In genomic region chr8:123783525-123784249, GRCm38 (mm10) we compare ENCODE assay signal across 8 mouse cellular contexts. TPM values are rescaled to one million over a fixed set of nuclear protein-coding genes. Genes with fewer than 3 reads are reported as not detected.
DNase-seq lines count a peak whose midpoint lies in the region; ATAC-seq lines count a peak whose summit lies in the region.

No protein-coding gene starts in this region.

- H3K36me3 ChIP-seq in forebrain, embryonic 13.5 days (ENCODE audit: poor library complexity, severe bottlenecking): no peaks in the 10 kb centered on the region
- H3K36me3 ChIP-seq in heart, embryonic 16.5 days (ENCODE audit: control insufficient read depth, insufficient read depth): no peaks in the 10 kb centered on the region
- H3K36me3 ChIP-seq in liver, embryonic 15.5 days (replicated peaks): no peaks in the 10 kb centered on the region
- H3K36me3 ChIP-seq in neural tube, embryonic 14.5 days (ENCODE audit: control insufficient read depth, insufficient read depth, low read length): no peaks in the 10 kb centered on the region

- H3K4me3 ChIP-seq in forebrain, embryonic 13.5 days: no peak overlapping the region
- H3K4me3 ChIP-seq in heart, embryonic 16.5 days (ENCODE audit: low read length): no peak overlapping the region
- H3K4me3 ChIP-seq in liver, embryonic 15.5 days (replicated peaks): no peak overlapping the region
- no peak overlapping the region for H3K4me3 ChIP-seq in neural tube, embryonic 14.5 days (ENCODE audit: low read depth, low read length)

- peak; percentile 78; the same call in 1 of the 2 replicates for ATAC-seq in cerebellum, adult (ENCODE audit: insufficient number of reproducible peaks, low FRiP score, low TSS enrichment)
- ATAC-seq in forebrain, embryonic 13.5 days: peak; percentile 88
- ATAC-seq in heart, embryonic 16.5 days (replicated peaks; ENCODE audit: extremely low read depth, insufficient read depth, low FRiP score): peak; percentile 81; the same call in 1 of the 2 replicates
- peak; percentile 60 for ATAC-seq in liver, embryonic 15.5 days (ENCODE audit: insufficient read depth)
- peak; percentile 91 for ATAC-seq in neural tube, embryonic 14.5 days (ENCODE audit: low read depth)

- no peaks in the 10 kb centered on the region for H3K9me3 ChIP-seq in forebrain, embryonic 13.5 days (replicated peaks)
- no peaks in the 10 kb centered on the region for H3K9me3 ChIP-seq in heart, embryonic 16.5 days (replicated peaks; ENCODE audit: control insufficient read depth, low read length)
- no peaks in the 10 kb centered on the region for H3K9me3 ChIP-seq in liver, embryonic 15.5 days (replicated peaks)
- no peaks in the 10 kb centered on the region for H3K9me3 ChIP-seq in neural tube, embryonic 14.5 days (ENCODE audit: control insufficient read depth, low read length)

- H3K27me3 ChIP-seq in forebrain, embryonic 13.5 days: no peaks in the 10 kb centered on the region
- H3K27me3 ChIP-seq in heart, embryonic 16.5 days (ENCODE audit: control insufficient read depth, insufficient read depth, low read length): no peaks in the 10 kb centered on the region; the same call in 1 of the 2 replicates
- peaks cover 5% of the 10 kb centered on the region for H3K27me3 ChIP-seq in liver, embryonic 15.5 days
- H3K27me3 ChIP-seq in neural tube, embryonic 14.5 days (ENCODE audit: control insufficient read depth, insufficient read depth, low read length): no peaks in the 10 kb centered on the region

- no peak overlapping the region for H3K9ac ChIP-seq in forebrain, embryonic 13.5 days
- no peak overlapping the region for H3K9ac ChIP-seq in heart, embryonic 16.5 days (ENCODE audit: low read length)
- no peak overlapping the region for H3K9ac ChIP-seq in liver, embryonic 15.5 days
- no peak overlapping the region for H3K9ac ChIP-seq in neural tube, embryonic 14.5 days (replicated peaks; ENCODE audit: low read depth, low read length)

- H3K27ac ChIP-seq in forebrain, embryonic 13.5 days: no peak overlapping the region
- no peak overlapping the region for H3K27ac ChIP-seq in heart, embryonic 16.5 days (ENCODE audit: low read length)
- H3K27ac ChIP-seq in liver, embryonic 15.5 days (replicated peaks): no peak overlapping the region
- H3K27ac ChIP-seq in neural tube, embryonic 14.5 days (ENCODE audit: low read depth, low read length): no peak overlapping the region

- H3K4me2 ChIP-seq in forebrain, embryonic 13.5 days: no peak overlapping the region
- no peak overlapping the region for H3K4me2 ChIP-seq in heart, embryonic 16.5 days (ENCODE audit: low read depth, low read length)
- H3K4me2 ChIP-seq in liver, embryonic 15.5 days: no peak overlapping the region
- no peak overlapping the region for H3K4me2 ChIP-seq in neural tube, embryonic 14.5 days (ENCODE audit: low read depth, low read length)

- DNase-seq in ES-CJ7 (ENCODE audit: low read depth, low spot score): peak; percentile 88
- DNase-seq in kidney, postnatal 36 days: peak; percentile 79 to 90
- peak; percentile 55 to 74 for DNase-seq in urinary bladder, adult 18-20 months (ENCODE audit: low spot score in 2 of 2)

- WGBS in forebrain, embryonic 13.5 days: 14% methylated on average over 6 of the region's 6 CpGs
- WGBS in heart, embryonic 16.5 days: 11% methylated on average over 6 of the region's 6 CpGs
- WGBS in liver, embryonic 15.5 days (ENCODE audit: insufficient replicate concordance): 3% methylated on average over 6 of the region's 6 CpGs
- WGBS in neural tube, embryonic 14.5 days: 7% methylated on average over 6 of the region's 6 CpGs

- H3K4me1 ChIP-seq in forebrain, embryonic 13.5 days: peaks cover 8% of the 10 kb centered on the region; the same call in 1 of the 2 replicates
- H3K4me1 ChIP-seq in heart, embryonic 16.5 days (ENCODE audit: control insufficient read depth, insufficient read depth, low read length): no peaks in the 10 kb centered on the region
- peaks cover 10% of the 10 kb centered on the region for H3K4me1 ChIP-seq in liver, embryonic 15.5 days (replicated peaks)
- H3K4me1 ChIP-seq in neural tube, embryonic 14.5 days (ENCODE audit: control insufficient read depth, insufficient read depth, low read length): no peaks in the 10 kb centered on the region; the same call in 1 of the 2 replicates

RNA-seq across cellular contexts. Expression of gene Rab4a, which starts 22.1 kb away (rescaled TPM):
- 70.9 and 72.2 TPM in 2 replicates for polyA plus RNA-seq in forebrain, embryonic 13.5 days (2015; fragmentation: Nextera tagmentation; extraction: Ambion mirVana)
- 28.6 and 32.2 TPM in 2 replicates for polyA plus RNA-seq in heart, embryonic 16.5 days (2015; fragmentation: Nextera tagmentation; extraction: Ambion mirVana)
- polyA plus RNA-seq in liver, embryonic 15.5 days (2015; fragmentation: Nextera tagmentation; extraction: Ambion mirVana): 28.8 and 33.1 TPM in 2 replicates
- polyA plus RNA-seq in neural tube, embryonic 14.5 days (2014; fragmentation: Nextera tagmentation; extraction: Ambion mirVana): 85.4 and 91.8 TPM in 2 replicates
